Mouse (Mus musculus) inflammation-experienced regulatory T-cells, adult 6 months (primary cell): Measurements from ENCODE around the gene Galp. TPM values are rescaled to one million over a fixed set of nuclear protein-coding genes. Genes with fewer than 3 reads are reported as not detected.
"Not testable (repeated sequence)": the region's sequence is repeated elsewhere in the genome, so short reads cannot be mapped to it uniquely, and the experiment has no call there.

Experiments
- ATAC-seq: one replicate; pipeline ENCODE4 v1.8.0; 2017
- polyA plus RNA-seq, 3 experiments: library from polyadenylated mRNA; unstranded; fragments of 100-300 nt; shearing (Covaris generic); gene quantifications; one replicate each; pipeline ENCODE4 v1.2.1; 2017

Galp gene
- polyA plus RNA-seq: not detected

DNA sequence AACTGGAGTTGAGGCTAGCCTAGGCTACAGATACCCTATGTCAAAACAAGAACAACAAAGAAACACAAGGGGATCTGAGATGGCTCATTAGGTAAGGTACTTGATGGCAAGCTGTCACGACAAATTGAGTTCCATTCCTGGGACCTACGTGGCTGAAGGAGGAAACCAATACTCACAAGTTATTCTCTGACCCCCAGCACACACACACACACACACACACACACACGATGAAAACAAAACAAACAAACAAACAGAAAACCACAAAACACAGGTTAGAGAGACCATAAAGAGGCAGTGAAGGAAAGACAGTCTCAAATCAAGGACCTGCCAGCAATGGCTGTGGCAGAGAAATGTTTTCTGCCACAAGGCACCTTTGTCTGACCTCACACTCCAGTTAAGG lies at the start of gene Galp:
Galp (plus strand) TSS at position 301 of the 400 bp plus-strand sequence.
- no peak for ATAC-seq

DNA sequence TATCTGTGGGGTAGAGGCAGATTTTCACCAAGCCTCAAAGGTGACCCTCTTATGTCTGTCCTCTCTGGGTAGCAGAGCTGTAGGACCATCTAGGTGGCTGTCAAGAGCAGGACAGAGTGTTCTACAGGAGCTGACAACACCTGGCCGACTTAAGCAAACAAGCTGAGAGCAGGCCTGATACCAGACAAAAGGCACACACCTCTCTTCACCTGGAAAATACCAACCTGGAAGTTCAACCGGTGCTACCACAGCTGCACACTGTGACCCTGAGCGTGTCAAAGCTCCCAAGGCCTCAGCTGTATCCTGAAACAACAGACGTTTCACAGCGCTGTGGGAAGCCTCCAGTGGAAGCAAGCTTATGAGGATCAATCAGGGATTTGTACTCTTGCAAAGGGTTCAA lies 49.2 kb upstream of the Galp start:
- no peak for ATAC-seq

DNA sequence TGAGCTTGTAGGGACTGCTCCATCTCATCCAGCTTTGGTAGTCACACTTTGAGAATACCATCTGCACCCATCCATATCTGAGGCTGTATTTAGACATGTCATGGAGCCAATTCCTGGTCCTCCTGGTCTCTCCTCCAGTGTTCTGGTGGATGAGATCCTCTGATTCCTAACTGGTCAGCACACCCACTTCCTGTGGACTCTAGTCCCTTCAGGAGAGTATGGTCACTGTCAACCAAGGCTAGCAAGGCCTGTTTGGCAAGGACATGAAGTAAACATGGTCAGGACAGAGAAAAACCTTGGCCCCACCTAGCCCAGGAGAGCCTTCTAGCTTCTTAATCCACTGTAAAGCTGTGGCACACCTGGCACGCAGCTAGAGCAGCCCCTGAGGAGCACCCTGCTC lies 45.6 kb upstream of the Galp start:
- no peak for ATAC-seq

DNA sequence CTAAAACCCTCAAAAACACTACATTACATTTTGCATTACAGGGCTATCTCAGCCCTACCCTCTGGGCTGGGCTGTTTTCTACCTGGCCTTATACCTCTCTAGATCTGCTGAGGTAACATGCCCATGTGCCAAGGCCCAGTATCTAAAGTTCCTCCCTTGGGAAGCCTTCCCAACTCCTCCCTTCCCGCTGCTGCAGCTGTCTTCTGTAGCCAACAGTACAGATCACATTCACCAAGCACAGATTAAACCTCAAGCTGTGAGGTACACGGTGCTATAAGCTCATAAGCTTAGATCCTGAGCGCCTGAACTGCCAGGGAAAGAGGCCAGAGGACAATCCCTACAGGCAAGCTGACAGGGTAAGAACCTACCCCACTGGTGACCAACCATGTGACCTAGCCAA lies 44.9 kb upstream of the Galp start:
- ATAC-seq: no peak

DNA sequence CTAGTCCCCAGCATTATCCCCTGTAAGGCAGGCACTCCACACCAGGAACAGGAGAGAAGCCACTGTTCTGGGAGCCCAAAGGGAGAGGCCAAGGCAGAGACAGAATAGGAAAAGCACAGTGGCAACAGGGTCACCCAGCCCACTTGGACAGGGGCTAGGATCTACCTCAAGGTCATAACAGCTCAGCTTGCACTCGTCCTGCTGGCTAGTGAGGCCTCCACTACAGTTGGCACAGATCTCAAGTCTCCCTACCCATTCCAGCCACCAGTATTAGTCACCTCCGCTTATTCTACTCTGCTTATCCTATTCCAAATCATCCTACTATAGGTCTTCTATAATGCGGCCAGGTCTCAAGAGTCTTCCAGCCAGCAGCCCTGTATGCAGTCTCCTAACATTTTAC lies 43.8 kb upstream of the Galp start:
- ATAC-seq: no peak

DNA sequence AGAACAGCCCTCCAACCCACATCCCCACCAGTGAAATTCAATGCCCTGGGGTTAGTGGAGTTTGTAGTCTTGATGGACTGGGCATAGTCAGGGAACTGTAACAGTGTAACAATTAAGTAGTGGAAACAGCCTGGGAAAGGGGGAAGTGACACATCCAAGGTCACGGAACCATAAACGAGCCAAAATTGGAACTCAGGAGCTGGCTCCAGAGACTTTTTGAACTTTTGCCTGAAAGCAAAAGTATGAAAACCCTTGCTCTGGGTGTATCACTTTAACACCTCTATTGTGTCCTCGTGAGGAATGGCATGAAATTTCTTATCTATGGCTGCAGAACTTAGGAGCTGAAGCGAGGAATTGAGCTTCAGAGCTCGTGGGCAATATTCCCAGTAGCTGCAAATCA lies 42.7 kb upstream of the Galp start:
- ATAC-seq: no peak

DNA sequence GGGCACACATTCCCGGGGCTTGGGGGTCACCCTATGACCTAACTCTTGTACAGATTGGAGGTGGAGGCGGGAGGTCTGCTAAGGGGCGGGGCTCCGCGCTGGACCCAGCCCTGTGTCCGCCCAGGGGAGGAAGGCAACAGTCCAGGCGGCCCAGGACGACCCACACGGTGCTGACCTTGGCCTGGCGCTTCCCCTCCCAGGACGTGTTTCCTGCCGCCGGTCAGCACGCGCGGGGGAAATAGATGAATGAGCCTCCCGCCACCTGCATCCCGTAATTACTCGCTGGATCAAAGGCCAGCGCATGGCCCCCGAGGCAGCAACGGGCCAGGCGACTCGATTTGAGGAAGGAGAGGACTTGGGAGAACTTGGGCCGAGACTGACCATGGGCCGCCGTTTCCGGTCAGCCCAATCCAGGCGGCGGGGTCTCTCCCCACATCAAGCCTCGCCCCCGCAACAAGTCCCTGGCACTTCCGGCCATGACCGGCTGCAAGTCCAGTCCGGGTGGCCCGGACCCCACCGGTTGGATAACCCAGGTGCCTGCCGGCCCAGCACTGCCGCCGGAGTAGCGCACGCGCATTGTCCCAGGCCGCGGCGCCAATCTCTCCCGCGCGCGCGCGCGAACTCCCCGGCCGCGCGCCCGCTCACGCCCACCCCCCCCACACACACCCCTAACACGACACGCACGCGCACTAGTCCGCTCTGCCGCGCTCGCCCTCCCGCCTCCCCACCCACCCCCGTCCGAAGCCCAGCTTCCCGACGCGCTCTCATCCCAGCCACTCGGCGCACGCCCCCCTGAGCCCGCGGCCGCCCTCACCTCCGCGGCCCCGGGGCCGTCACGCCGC lies 41.6 kb upstream of the Galp start:
- ATAC-seq: peak; percentile 41

DNA sequence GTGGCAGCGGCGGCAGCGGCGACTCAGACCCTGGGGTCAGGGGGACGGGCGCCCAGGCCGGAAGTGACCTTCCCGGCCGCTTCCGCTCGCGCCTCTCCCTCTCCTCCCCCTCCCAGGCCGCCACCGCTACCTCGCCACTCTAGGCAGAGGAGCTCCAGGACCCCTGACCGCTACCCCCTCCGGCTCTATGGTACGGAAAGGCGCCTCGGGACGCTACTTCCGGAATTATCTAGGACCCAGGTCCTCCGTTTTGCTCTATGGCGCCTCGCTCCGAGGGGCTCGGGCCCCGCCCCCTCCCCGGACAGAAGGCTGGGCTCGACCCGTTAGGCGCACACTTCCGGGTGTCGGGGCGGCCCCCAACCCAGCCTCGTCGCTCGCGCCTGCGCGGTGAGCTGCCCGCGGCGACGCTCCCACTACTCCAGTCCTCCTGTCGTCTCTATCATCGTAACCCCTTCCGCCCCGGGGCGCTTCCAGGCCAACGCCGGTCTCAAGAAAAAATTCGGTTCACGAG lies 40.9 kb upstream of the Galp start, which contains the start of gene Zfp787:
Zfp787 (minus strand) TSS at position 97 of the 511 bp plus-strand sequence.
- ATAC-seq: peak; percentile 89

DNA sequence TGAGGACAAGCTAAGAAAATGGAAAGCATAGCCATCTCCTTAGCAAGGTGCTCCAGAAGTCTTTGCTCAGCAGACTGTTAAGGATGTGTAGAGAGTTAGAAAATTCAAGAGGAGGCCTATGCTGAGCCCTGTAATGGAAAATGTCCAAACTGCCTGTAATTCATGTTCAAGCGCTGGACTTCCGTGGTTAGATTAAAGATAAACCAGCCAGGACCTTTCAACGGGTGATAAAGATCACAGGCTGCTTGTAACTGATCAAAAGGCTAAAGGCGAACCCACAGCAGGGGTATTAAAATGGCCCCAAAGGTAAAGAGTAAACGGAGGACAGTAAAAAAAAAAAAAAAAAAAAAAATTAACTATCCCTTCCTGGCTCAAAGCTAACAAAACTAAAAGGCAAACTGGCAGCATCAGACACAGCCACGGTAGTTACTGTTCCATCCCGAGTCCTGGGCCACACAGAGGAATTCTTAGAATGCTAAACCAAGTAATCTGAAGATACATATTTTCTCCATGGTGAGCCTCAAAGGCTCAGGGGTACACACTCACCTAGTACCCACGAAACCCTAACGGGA lies 39.9 kb upstream of the Galp start:
- no peak for ATAC-seq

DNA sequence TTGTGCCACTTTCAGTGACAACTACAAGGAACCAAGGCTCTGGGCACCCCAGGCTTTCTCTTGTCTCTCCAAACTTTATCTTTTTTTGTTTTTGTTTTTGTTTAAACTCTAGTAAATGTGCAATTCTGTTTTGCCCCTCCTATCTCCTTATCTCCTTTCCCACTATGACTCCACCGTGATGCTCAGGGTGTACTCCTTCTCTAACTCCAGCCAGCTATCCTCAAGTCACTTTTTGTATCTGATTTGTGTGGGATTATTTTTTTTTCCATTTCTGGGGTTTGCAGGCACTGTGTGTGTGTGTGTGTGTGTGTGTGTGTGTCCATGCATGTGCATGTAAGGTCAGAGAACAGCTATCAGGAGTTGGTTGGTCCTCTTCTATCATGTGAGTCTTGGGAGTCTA lies 39.4 kb upstream of the Galp start:
- ATAC-seq: no peak

DNA sequence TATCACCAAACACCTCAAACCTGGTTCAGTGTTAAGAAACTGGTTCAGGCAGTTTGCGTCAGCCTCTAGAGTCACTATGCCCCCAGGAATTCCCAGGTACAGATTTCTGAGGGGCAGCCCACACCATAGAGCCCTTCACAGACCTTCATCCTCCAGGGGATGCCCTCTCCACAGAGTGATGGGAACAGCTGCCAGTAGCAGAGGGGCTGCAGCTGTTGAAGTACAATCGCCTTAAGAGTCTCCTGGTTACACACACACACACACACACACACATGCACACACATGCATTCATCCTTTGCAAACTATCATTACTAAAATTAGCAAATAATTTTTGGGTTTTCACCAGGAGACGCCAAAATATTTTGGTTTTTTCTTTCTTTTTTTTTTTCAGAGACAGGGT lies 37.3 kb upstream of the Galp start:
- no peak for ATAC-seq

DNA sequence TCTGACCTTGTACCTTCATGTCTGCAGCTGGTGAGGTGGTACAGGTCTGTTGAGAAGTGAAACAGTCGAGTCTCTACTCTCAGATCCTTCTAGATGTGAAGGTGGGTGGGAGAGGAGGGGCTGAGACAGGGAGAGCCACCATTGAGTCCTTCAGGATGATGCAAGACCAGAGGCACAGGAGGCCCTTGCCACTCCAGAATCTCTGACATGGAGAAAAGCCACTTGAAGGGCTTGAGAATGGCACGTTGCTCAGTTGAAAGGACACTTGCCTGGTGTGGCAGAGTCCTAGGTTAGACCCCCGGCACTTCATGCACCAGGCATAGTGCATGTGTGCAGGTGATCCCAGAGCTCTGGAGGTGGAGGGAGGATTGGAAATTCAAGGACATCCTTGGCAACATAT lies 35.3 kb upstream of the Galp start:
- no peak for ATAC-seq

DNA sequence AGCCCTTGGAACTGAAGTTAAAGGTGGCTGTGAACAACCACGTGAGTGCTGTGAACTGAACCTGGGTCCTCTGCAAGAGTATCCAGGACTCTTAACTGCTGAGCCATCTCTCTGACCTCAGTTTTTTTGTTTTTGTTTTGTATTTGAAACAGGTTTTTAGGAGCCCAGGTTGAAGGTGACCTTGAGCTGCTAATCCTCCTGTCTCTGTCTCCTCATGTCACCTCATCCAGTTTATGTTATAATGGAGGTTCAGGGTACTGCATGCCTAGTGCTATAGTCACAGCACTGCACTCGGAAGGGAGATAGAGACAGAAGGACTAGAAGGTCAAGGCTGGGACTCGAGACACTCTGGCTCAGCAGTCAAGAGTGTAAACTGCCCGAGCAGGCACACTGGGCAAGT lies 34.7 kb upstream of the Galp start:
- no peak for ATAC-seq

DNA sequence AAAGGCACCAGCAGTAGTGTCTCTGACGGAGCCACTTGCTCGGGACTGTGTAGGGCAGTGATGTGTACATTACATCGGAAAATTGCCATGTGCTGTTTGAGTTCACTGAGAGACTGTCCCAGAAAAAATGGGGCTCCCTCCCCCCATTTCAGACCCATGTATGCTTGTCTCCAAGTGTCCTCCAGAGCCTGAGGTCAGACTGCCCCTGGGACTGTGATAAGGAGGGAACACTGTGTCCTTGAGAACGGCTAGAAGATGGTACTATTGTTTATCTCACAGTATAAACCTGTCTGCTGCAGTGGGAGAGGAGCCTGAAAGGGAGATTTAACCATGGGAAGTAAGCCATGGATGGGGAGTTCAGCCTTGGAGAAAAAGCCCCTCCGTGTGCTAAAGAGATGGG lies 32.2 kb upstream of the Galp start:
- no peak for ATAC-seq

DNA sequence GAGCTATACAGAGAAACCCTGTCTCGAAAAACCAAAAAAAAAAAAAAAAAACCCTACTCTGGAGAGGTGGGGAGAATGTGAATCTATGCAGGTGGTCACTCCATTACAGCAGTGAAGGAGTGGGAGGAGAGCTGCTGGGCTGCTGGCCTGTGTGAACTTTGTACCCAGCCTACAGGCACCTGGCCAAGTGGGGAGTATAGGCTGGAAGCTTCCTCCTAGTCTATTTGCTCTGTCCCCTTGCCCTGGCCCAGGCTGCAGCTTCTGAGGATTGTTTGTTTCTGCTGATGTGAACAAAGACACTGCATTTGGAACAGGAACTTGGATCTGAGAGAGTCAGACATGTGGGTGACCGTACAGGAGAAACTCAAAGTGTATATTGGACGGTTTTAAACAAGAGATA lies 27.5 kb upstream of the Galp start:
- ATAC-seq: no peak

DNA sequence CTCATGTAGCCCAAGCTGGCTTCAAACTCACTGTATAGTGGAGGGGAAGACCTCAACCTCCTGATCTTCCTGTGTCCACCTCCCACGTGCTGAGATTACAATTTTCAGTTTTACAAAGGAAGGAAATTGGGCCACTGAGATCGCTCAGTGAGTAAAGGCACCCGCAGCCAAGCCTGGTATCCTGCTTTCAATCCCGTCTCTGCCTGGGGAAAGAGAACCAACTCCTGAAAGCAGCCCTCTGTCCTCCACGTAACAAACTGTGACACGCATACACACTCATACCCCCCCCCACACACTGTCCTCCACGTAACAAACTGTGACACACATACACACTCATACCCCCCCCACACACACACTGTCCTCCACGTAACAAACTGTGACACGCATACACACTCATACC lies 26.5 kb upstream of the Galp start:
- no peak for ATAC-seq

DNA sequence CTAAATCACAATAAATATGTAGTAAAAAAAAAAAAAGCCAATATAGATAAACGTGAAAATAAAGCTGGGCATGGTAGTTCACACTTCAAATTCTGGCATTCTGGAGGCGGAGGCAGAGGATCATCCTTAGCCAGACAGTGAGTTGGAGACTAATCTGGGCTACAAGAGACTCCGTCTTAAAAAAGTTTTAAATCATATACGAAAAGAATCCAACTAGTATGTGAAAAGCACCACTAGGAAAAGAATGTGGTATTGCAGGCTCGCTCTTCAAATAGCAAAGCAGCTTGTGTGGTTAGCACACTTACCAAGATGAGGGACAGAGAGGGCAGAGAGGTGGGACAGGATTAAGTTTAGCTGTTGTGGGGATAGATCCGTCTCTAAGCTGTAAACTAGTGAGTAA lies 26.0 kb upstream of the Galp start:
- ATAC-seq: no peak

DNA sequence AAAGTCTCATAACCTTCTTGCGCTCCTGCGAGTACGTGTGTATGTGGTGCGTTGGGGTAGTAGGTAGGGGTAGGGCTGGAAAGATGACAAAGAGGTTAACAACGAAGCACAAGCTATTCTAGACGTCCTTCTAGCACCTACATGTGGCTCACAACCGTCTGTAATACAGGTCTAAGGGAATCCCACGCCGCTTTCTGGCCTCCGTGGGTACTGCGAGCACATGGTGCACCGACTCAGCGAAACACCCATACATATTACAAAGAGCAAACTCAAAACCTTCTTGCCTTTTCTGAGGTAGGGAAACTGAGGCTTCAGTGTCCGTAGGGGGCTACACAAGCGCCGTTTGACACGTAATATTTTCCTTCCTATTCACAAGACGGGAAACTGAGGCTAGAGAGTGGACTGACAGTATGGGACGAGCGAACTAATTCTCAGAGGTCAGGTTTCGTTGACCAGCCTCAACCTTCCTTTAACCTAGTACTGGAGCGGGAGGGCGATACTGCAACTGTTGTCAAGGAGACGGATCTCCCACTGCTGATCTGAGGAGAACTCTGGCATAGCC lies 25.4 kb upstream of the Galp start:
- peak; percentile 61 for ATAC-seq

DNA sequence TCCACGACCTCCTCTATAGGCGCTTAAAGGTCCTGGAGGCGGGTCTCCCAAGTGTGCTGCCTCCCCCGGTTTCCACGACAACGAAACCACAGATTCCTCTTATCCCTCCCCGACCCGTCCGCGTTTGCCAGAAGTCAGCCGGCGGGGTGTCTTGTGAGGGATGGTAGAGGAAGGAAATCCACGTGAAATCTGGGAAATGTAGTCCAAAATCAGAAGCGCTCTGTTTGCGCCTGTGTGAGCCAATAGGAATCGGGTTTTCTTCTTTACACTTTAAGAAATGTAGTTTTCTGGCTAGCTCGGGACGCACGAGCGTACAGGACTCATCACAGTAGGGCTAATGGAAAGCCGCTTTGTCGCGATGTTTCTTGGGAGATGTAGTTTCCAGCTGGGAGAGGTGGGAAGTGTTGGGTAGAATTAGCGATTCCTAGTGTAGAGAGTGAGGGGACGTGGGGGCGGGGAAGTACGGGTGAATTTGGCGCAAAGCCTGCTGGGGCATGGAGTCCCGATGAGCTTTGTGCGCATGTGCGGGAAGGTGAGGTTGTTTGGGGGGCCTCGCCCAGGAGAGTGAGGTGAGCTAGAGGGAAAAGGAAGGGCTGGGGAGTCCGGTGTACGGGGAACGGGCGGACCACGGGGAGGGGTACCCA lies 24.8 kb upstream of the Galp start, which contains the start of gene Zfp444:
Zfp444 (plus strand) TSS at position 221 of the 644 bp plus-strand sequence.
- peak; percentile 88 for ATAC-seq

DNA sequence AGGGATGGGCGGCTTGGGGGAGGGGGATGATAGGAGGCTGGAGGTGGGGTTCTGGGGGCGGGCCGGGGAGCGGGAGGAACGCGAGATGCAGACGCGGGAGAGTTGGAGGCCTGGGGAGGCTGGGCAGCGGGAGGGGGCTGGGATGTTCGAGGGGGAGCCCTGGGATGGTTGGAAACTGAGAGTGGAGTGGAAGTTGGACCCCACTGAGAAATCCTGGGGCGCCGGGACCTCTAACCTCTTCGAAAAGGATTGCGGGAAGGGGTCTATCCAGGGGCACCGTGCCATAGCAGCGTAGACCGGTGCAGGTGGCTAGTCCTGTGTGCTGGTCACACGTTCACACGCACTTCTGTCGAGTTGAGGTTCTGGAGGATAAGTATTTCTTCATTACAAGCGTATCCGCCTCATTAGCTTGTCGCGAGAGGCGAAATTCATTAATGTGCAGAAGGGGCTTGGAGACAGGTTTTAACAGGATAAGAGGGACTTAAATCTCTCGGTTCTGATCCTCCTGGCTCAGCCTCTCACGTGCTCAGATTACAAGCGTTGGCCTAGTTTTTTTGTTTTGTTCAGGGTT lies 24.1 kb upstream of the Galp start:
- ATAC-seq: no peak

DNA sequence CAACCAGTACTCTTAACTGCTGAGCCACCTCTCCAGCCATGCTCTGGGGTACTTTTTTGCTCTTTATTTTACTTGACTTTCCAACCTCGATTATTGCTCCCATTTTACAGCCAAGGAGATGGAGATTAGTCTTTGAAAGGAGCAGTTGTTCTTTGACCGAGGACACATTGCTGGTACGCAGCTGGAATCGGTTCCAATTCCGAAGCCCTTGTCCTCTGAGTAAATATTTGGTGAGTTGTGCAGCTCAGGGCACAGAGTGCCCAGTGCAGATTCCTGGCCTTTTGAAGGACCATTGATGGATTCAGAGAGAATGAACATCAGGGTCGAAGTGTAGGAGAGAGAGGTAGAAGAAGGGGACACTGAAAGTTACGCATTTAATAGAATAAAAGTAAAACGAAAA lies 23.0 kb upstream of the Galp start:
- no peak for ATAC-seq

DNA sequence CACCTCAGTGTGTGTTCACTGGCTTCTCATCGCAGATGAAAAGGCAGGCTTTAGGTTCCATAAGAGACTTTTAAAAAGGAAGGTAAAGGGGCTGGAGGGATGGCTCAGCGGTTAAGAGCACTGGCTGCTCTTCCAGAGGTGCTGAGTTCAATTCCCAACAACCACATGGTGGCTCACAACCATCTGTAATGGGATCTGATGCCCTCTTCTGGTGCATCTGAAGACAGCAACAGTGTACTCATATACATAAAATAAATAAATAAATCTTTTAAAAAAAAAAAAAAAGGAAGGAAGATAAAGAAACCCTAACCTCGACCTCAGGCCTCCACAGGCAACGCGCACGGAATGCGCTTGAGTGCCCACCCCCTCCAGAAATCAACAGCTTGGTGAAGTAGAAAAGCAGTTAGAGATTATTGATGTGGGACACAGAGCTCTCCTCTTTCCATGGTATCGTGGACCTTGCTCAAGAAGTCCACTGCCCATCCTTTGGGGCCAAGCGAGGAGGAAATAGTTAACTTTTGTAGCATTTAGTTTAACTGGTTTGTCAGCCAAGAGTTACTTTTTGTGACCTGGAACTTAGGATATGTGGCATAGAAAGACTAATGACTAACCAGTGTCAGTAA lies 22.4 kb upstream of the Galp start:
- not testable (repeated sequence) for ATAC-seq
